In genomic region chr8:111034276-111034675, GRCm38 (mm10) we compare ENCODE assay signal across 9 mouse cellular contexts. TPM values are rescaled to one million over a fixed set of nuclear protein-coding genes. Genes with fewer than 3 reads are reported as not detected.
DNase-seq lines count a peak whose midpoint lies in the region; ATAC-seq and TF ChIP-seq lines count a peak whose summit lies in the region.
"Had no signal": no experiment of that assay in that cellular context is flagged by ENCODE, and none has a peak within 500 bp of the region (broad histone marks: within the 10 kb centered on the region; RNA-seq: fewer than 3 reads in every experiment).

No protein-coding gene starts in this region.

- peak overlapping the region; percentile 80 for H3K9ac ChIP-seq in embryonic facial prominence, embryonic 13.5 days
- H3K9ac ChIP-seq in intestine, embryonic 15.5 days, result peak overlapping the region; percentile 79
- H3K9ac ChIP-seq in lung, postnatal 0 days (replicated peaks; ENCODE audit: low read depth), result peak overlapping the region; percentile 66

- peak; percentile 49 for DNase-seq in gastrocnemius, adult 2 months
- DNase-seq in gastrocnemius, postnatal 36 days, result no peak
- DNase-seq in ES-CJ7 (ENCODE audit: low read depth, low spot score), result peak; percentile 67
- no peak for DNase-seq in lung, postnatal 0 days (ENCODE audit: low spot score)
- peak; percentile 33 for DNase-seq in testis, postnatal 14 days (ENCODE audit: low spot score)
- DNase-seq in urinary bladder, postnatal 25 days (ENCODE audit: low spot score), result no peak

- H3K4me2 ChIP-seq in embryonic facial prominence, embryonic 13.5 days, result peak overlapping the region; percentile 74
- H3K4me2 ChIP-seq in intestine, embryonic 15.5 days (replicated peaks), result peak overlapping the region; percentile 56
- H3K4me2 ChIP-seq in lung, postnatal 0 days (replicated peaks; ENCODE audit: low read depth, low read length), result peak overlapping the region; percentile 65

- intact Hi-C loops in gastrocnemius, adult 2 months (cut with DNase I), result no loop called here
- intact Hi-C loops in gastrocnemius, postnatal 36 days (cut with DNase I), result no loop called here

- H3K27ac ChIP-seq in gastrocnemius, adult 2 months, result peak overlapping the region; percentile 99
- peak overlapping the region; percentile 68; the same call in 1 of the 2 replicates for H3K27ac ChIP-seq in embryonic facial prominence, embryonic 13.5 days
- H3K27ac ChIP-seq in intestine, embryonic 15.5 days, result peak overlapping the region; percentile 66
- peak overlapping the region; percentile 85 for H3K27ac ChIP-seq in lung, postnatal 0 days (ENCODE audit: low read length)

- H3K4me3 ChIP-seq in gastrocnemius, adult 2 months, result peak overlapping the region; percentile 80
- peak overlapping the region; percentile 77 for H3K4me3 ChIP-seq in embryonic facial prominence, embryonic 13.5 days
- peak overlapping the region; percentile 73 for H3K4me3 ChIP-seq in intestine, embryonic 15.5 days (replicated peaks)
- H3K4me3 ChIP-seq in lung, postnatal 0 days (ENCODE audit: low read depth, low read length), result peak overlapping the region; percentile 77

- no peak for ATAC-seq in embryonic facial prominence, embryonic 13.5 days (ENCODE audit: insufficient number of reproducible peaks, insufficient read depth, low FRiP score, low TSS enrichment, low read depth)
- ATAC-seq in intestine, embryonic 15.5 days, result peak; percentile 7; the same call in 1 of the 2 replicates
- ATAC-seq in lung, postnatal 0 days, result peak; percentile 2; the same call in 1 of the 2 replicates

- H3K36me3 ChIP-seq in embryonic facial prominence, embryonic 13.5 days, result peaks cover 27% of the 10 kb centered on the region
- H3K36me3 ChIP-seq in intestine, embryonic 15.5 days, result peaks cover 8% of the 10 kb centered on the region; the same call in 1 of the 2 replicates
- peaks cover 12% of the 10 kb centered on the region; the same call in 1 of the 2 replicates for H3K36me3 ChIP-seq in lung, postnatal 0 days (ENCODE audit: insufficient read depth, low read length)

- 18% methylated on average over 12 of the region's 12 CpGs for WGBS in embryonic facial prominence, embryonic 13.5 days
- WGBS in intestine, embryonic 15.5 days, result 19% methylated on average over 12 of the region's 12 CpGs
- 13% methylated on average over 12 of the region's 12 CpGs for WGBS in lung, postnatal 0 days

- H3K4me1 ChIP-seq in embryonic facial prominence, embryonic 13.5 days, result peaks cover 15% of the 10 kb centered on the region
- peaks cover 11% of the 10 kb centered on the region for H3K4me1 ChIP-seq in intestine, embryonic 15.5 days (replicated peaks)
- no peaks in the 10 kb centered on the region for H3K4me1 ChIP-seq in lung, postnatal 0 days (ENCODE audit: insufficient read depth, low read depth, low read length)

- no peaks in the 10 kb centered on the region for H3K9me3 ChIP-seq in embryonic facial prominence, embryonic 13.5 days
- H3K9me3 ChIP-seq in intestine, embryonic 15.5 days, result no peaks in the 10 kb centered on the region
- no peaks in the 10 kb centered on the region for H3K9me3 ChIP-seq in lung, postnatal 0 days (ENCODE audit: low read length)

- TF ChIP-seq CTCF in gastrocnemius, adult 2 months (IDR thresholded peaks at IDR 0.05), result no peak
- no peak for TF ChIP-seq CTCF in lung, postnatal 0 days (IDR thresholded peaks at IDR 0.05)

- TF ChIP-seq EP300 in lung, postnatal 0 days (IDR thresholded peaks at IDR 0.05), result no peak

- H3K27me3 ChIP-seq in embryonic facial prominence, embryonic 13.5 days, result peaks cover 6% of the 10 kb centered on the region
- H3K27me3 ChIP-seq in intestine, embryonic 15.5 days (replicated peaks), result no peaks in the 10 kb centered on the region
- no peaks in the 10 kb centered on the region for H3K27me3 ChIP-seq in lung, postnatal 0 days (replicated peaks; ENCODE audit: insufficient read depth, low read length)

RNA-seq across cellular contexts. Expression of gene Aars, which starts 1.3 kb away (rescaled TPM):
- total RNA-seq in gastrocnemius, adult 2 months (2021), result 10 to 100 TPM; 50.5 to 54.2 TPM
- total RNA-seq in gastrocnemius, postnatal 36 days (2021), result 10 to 100 TPM; 41.0 to 41.4 TPM
- 54.2 and 54.8 TPM in 2 replicates for polyA plus RNA-seq in embryonic facial prominence, embryonic 13.5 days (2015; fragmentation: Nextera tagmentation; extraction: Ambion mirVana)
- polyA plus RNA-seq in intestine, embryonic 15.5 days (2015; fragmentation: Nextera tagmentation; extraction: Ambion mirVana), result 50.4 and 54.1 TPM in 2 replicates
- 25.2 and 26.0 TPM in 2 replicates for polyA plus RNA-seq in lung, postnatal 0 days (2015; fragmentation: Nextera tagmentation; extraction: Ambion mirVana)

RNA-seq across cellular contexts. Expression of gene Ddx19b, which starts 2.7 kb away (rescaled TPM):
- 10 to 100 TPM; 11.4 to 13.0 TPM for total RNA-seq in gastrocnemius, adult 2 months (2021)
- 10 to 100 TPM; 11.0 to 12.2 TPM for total RNA-seq in gastrocnemius, postnatal 36 days (2021)
- 4.3 and 5.8 TPM in 2 replicates for polyA plus RNA-seq in embryonic facial prominence, embryonic 13.5 days (2015; fragmentation: Nextera tagmentation; extraction: Ambion mirVana)
- polyA plus RNA-seq in intestine, embryonic 15.5 days (2015; fragmentation: Nextera tagmentation; extraction: Ambion mirVana), result 7.0 and 7.5 TPM in 2 replicates
- 3.4 and 3.7 TPM in 2 replicates for polyA plus RNA-seq in lung, postnatal 0 days (2015; fragmentation: Nextera tagmentation; extraction: Ambion mirVana)

RNA-seq across cellular contexts. Expression of gene Exosc6, which starts 21.9 kb away (rescaled TPM):
- not detected for total RNA-seq in gastrocnemius, adult 2 months (2021)
- total RNA-seq in gastrocnemius, postnatal 36 days (2021), result not detected
- 9.3 and 14.6 TPM in 2 replicates for polyA plus RNA-seq in embryonic facial prominence, embryonic 13.5 days (2015; fragmentation: Nextera tagmentation; extraction: Ambion mirVana)
- polyA plus RNA-seq in intestine, embryonic 15.5 days (2015; fragmentation: Nextera tagmentation; extraction: Ambion mirVana), result 23.0 and 24.3 TPM in 2 replicates
- polyA plus RNA-seq in lung, postnatal 0 days (2015; fragmentation: Nextera tagmentation; extraction: Ambion mirVana), result 4.2 and 5.0 TPM in 2 replicates
- total RNA-seq: layer of hippocampus, postnatal 10 days had no signal

RNA-seq across cellular contexts. Expression of gene Ddx19a, which starts 36.7 kb away (rescaled TPM):
- total RNA-seq in gastrocnemius, adult 2 months (2021), result 10 to 100 TPM; 29.4 to 30.2 TPM
- 10 to 100 TPM; 23.2 to 28.6 TPM for total RNA-seq in gastrocnemius, postnatal 36 days (2021)
- polyA plus RNA-seq in embryonic facial prominence, embryonic 13.5 days (2015; fragmentation: Nextera tagmentation; extraction: Ambion mirVana), result 15.6 and 15.7 TPM in 2 replicates
- 12.4 and 15.4 TPM in 2 replicates for polyA plus RNA-seq in intestine, embryonic 15.5 days (2015; fragmentation: Nextera tagmentation; extraction: Ambion mirVana)
- polyA plus RNA-seq in lung, postnatal 0 days (2015; fragmentation: Nextera tagmentation; extraction: Ambion mirVana), result 6.8 and 8.4 TPM in 2 replicates

RNA-seq across cellular contexts. Expression of gene Clec18a, which starts 58.0 kb away (rescaled TPM):
- 1 to 10 TPM in 1 of 2 experiments, under 1 TPM in 1; 0.36 to 1.1 TPM for total RNA-seq in gastrocnemius, adult 2 months (2021)
- total RNA-seq in gastrocnemius, postnatal 36 days (2021), result under 1 TPM; 0.12 to 0.69 TPM
- 0.27 TPM in 1 of 2 replicates, not detected in the other for polyA plus RNA-seq in embryonic facial prominence, embryonic 13.5 days (2015; fragmentation: Nextera tagmentation; extraction: Ambion mirVana)
- polyA plus RNA-seq in intestine, embryonic 15.5 days (2015; fragmentation: Nextera tagmentation; extraction: Ambion mirVana), result 0.13 and 0.32 TPM in 2 replicates
- not detected in 2 replicates for polyA plus RNA-seq in lung, postnatal 0 days (2015; fragmentation: Nextera tagmentation; extraction: Ambion mirVana)

Comparison
In these comparisons a context has a peak if more than half of its experiments do, and no peak if none do; other contexts are left out.
1. DNase-seq: peak in gastrocnemius, adult 2 months (single experiment), ES-CJ7 (single experiment) and testis, postnatal 14 days (single experiment); none in gastrocnemius, postnatal 36 days (0 of 2), lung, postnatal 0 days (single experiment) and urinary bladder, postnatal 25 days (single experiment).
2. Peak in every context shown above with its lines, with median percentiles within 50 percentile points of each other: H3K27ac ChIP-seq, H3K4me3 ChIP-seq, H3K4me2 ChIP-seq and H3K9ac ChIP-seq.